ENCODE assay signal across 11 mouse cellular contexts in the genomic region with DNA sequence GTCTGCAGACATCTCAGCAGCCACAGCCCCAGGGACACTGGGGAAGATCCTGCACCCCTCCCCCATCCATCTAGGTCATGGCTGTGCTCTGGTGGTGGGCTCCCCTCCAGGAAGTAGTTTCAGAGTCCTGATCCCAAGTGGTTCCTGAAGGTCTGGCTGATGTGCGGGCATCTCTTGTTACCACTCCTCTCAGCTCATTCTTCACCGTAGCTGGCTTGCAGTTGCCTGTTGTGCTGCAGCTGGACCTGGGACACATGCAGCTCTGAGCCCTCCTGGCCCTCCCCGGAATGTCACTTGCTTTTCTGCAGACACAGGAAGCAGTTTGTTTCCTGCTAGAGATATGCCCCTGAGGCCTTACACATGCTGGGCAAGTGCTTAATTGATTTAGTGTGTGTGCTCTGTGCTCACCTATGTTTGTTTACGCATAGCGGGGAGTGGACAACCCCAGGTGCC.
A peak's percentile ranks its signal among the peaks of the same experiment; 100 is the strongest.
DNase-seq lines count a peak whose midpoint lies in the region.
"Had no signal": no experiment of that assay in that cellular context is flagged by ENCODE, and none has a peak within 500 bp of the region (broad histone marks: within the 10 kb centered on the region; RNA-seq: fewer than 3 reads in every experiment).

No protein-coding gene starts in this region.

- DNase-seq in adrenal gland, postnatal 14 days: peak; percentile 27
- no peak for DNase-seq in adrenal gland, postnatal 10 days
- peak; percentile 66 for DNase-seq in 416B (ENCODE audit: low read depth)
- peak; percentile 26 for DNase-seq in hindlimb bud, embryonic 11.5 days (ENCODE audit: extremely low spot score, low read depth, low spot score)
- peak; percentile 27 for DNase-seq in naive thymus-derived CD4-positive, alpha-beta T cell, adult 2 months (ENCODE audit: low read depth)
- DNase-seq in right cerebral cortex, adult 2 months (ENCODE audit: low spot score in 2 of 2): no peak
- DNase-seq in cerebellum, postnatal 4 days (ENCODE audit: low spot score in 2 of 2): no peak
- DNase-seq in urinary bladder, postnatal 36 days (ENCODE audit: low spot score in 2 of 2): no peak
- DNase-seq: gastrocnemius, postnatal 10 days; kidney, postnatal 10 days; lung, postnatal 4 days had no signal

Comparison
In these comparisons a context has a peak if more than half of its experiments do, and no peak if none do; other contexts are left out.
1. DNase-seq: peak in adrenal gland, postnatal 14 days (single experiment), 416B (single experiment), hindlimb bud, embryonic 11.5 days (single experiment) and naive thymus-derived CD4-positive, alpha-beta T cell, adult 2 months (single experiment); none in adrenal gland, postnatal 10 days (single experiment), right cerebral cortex, adult 2 months (0 of 2), cerebellum, postnatal 4 days (0 of 2) and urinary bladder, postnatal 36 days (0 of 2).